Mouse (Mus musculus) stomach, embryonic 14.5 days (tissue): ENCODE measurements around the gene Cit. TPM values are rescaled to one million over a fixed set of nuclear protein-coding genes. Genes with fewer than 3 reads are reported as not detected.
A peak's percentile ranks its signal among the peaks of the same experiment; 100 is the strongest.

Source experiments
- ATAC-seq: fragments of 200-750 bp; cut with Nextera tagmentation; 2 replicates; pipeline ENCODE4 v1.8.0; 2017; ENCODE audit warnings: low read depth, moderate TSS enrichment; ENCODE audit not compliant: insufficient number of reproducible peaks, insufficient read depth, low FRiP score
- H3K27ac ChIP-seq: fragments of 300-500 bp; sonication (generic); 2 replicates; pipeline ENCODE4 v1.5.1; 2014; ENCODE audit warnings: mild to moderate bottlenecking, low read length, moderate library complexity, mixed read lengths
- H3K27me3 ChIP-seq: fragments of 300-500 bp; sonication (generic); 2 replicates; pipeline ENCODE4 v1.6.1; 2014; ENCODE audit warnings: low read length, control low read depth, mixed read lengths; ENCODE audit not compliant: control insufficient read depth, insufficient read depth
- H3K36me3 ChIP-seq: fragments of 300-500 bp; sonication (generic); 2 replicates; pipeline ENCODE4 v1.6.1; 2014; ENCODE audit warnings: mild to moderate bottlenecking, control low read depth, low read length, moderate library complexity, mixed read lengths; ENCODE audit not compliant: control insufficient read depth, insufficient read depth
- H3K4me1 ChIP-seq: fragments of 300-500 bp; sonication (generic); 2 replicates; pipeline ENCODE4 v1.6.1; 2014; ENCODE audit warnings: low read length, control low read depth, mixed read lengths; ENCODE audit not compliant: control insufficient read depth, insufficient read depth
- H3K4me2 ChIP-seq: fragments of 300-500 bp; sonication (generic); replicated peaks from 2 replicates; pipeline ENCODE4 v1.6.1; 2014; ENCODE audit warnings: low read depth, low read length, control low read depth
- H3K4me3 ChIP-seq: fragments of 300-500 bp; sonication (generic); 2 replicates; pipeline ENCODE4 v1.5.1; 2014; ENCODE audit warnings: low read depth, low read length, control low read depth
- H3K9ac ChIP-seq: fragments of 300-500 bp; sonication (generic); replicated peaks from 2 replicates; pipeline ENCODE4 v1.6.1; 2014; ENCODE audit warnings: low read depth, mild to moderate bottlenecking, control low read depth, low read length, moderate library complexity, mixed read lengths
- H3K9me3 ChIP-seq: fragments of 300-500 bp; sonication (generic); 2 replicates; pipeline ENCODE4 v1.6.1; 2016; ENCODE audit warnings: low read depth, low read length, control low read depth; ENCODE audit not compliant: control insufficient read depth
- WGBS: fragments of 180-500 bp; shearing (Covaris S2); extraction: QIAGEN DNeasy Blood & Tissue Kit; methylation state at CpG from one replicate; pipeline ENCODE4 v1.1.7; 2014; 5-methylcytosine and 5-hydroxymethylcytosine counted together
- polyA plus RNA-seq: library from polyadenylated mRNA; unstranded; fragments of >200 nt; fragmentation: Nextera tagmentation; extraction: Ambion mirVana; gene quantifications from 2 replicates; pipeline ENCODE4 v1.2.1, GENCODE M21; 2014

Gene Cit
- polyA plus RNA-seq, 1 experiment from 2014 or later: 29.7 TPM

DNA sequence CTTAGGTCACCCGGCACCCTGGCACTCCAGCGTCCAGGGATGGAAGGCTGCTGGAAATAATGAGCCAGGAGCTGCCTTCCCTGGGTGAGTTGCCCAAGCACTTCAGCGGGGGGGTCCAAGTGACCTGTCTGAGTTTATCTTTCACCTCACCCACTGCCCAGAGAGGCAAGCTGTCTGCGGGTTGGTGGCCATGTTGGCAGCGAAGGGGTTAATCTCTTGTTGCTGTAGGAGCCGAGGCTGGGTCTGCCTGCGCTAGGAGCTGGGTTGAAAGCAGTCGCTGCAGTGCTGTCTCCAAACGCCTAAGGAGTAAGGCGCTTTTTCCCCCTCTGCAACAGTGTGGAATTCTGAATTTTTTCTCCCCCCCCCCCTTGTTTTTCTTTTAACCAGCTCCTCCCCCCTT, 63.2 kb downstream of the Cit start:
- ATAC-seq: no peak
- Histone ChIP-seq H3K36me3 (no peaks in the 10 kb centered on the region), H3K4me2 (peak overlapping the region; percentile 64), H3K27ac (no peak overlapping the region), H3K9ac (no peak overlapping the region), H3K4me3 (no peak overlapping the region), H3K9me3 (no peaks in the 10 kb centered on the region), H3K27me3 (no peaks in the 10 kb centered on the region), H3K4me1 (peaks cover 14% of the 10 kb centered on the region)
- WGBS: 16% methylated on average over 10 of the region's 10 CpGs

DNA sequence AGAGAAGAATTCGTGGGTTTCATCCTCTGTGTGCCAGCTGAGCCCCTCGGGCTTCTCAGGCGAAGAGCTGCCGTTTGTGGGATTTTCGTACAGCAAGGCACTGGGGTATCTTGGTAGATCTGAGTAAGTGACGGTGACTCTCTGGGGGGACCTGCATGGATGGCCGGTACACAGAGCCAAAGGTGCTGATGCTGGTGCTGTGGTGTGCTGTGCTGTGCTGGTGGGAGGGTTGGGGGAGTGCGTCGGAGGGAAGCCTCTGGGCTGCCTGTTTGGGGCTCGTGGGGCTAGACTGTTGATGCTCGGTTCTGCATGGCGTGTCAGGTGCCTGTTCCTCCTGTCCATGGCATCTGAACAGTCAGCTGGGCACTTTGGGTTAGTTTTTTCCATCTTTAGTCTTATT, 63.6 kb downstream of the Cit start:
- no peak overlapping the region for H3K27ac ChIP-seq
- WGBS: 54% methylated on average over 12 of the region's 12 CpGs
- H3K9me3 ChIP-seq: no peaks in the 10 kb centered on the region
- no peak overlapping the region for H3K4me3 ChIP-seq
- H3K4me1 ChIP-seq: peaks cover 14% of the 10 kb centered on the region
- H3K27me3 ChIP-seq: no peaks in the 10 kb centered on the region
- no peak overlapping the region for H3K4me2 ChIP-seq
- H3K36me3 ChIP-seq: no peaks in the 10 kb centered on the region
- ATAC-seq: no peak
- no peak overlapping the region for H3K9ac ChIP-seq

GRCm38 (mm10) chr5:115909106-115909505, 64.0 kb downstream of the Cit start:
- H3K27ac ChIP-seq: no peak overlapping the region
- H3K4me1 ChIP-seq: peaks cover 14% of the 10 kb centered on the region
- no peaks in the 10 kb centered on the region for H3K27me3 ChIP-seq
- WGBS: 50% methylated on average over 11 of the region's 11 CpGs
- H3K4me3 ChIP-seq: no peak overlapping the region
- ATAC-seq: no peak
- no peaks in the 10 kb centered on the region for H3K36me3 ChIP-seq
- no peaks in the 10 kb centered on the region for H3K9me3 ChIP-seq
- H3K4me2 ChIP-seq: no peak overlapping the region
- no peak overlapping the region for H3K9ac ChIP-seq

GRCm38 (mm10) chr5:115910491-115910890, 65.4 kb downstream of the Cit start:
- no peak for ATAC-seq
- Histone ChIP-seq H3K27me3 (no peaks in the 10 kb centered on the region), H3K36me3 (no peaks in the 10 kb centered on the region), H3K27ac (no peak overlapping the region), H3K4me3 (no peak overlapping the region), H3K9me3 (no peaks in the 10 kb centered on the region), H3K4me2 (no peak overlapping the region), H3K9ac (no peak overlapping the region), H3K4me1 (peaks cover 14% of the 10 kb centered on the region)
- WGBS: 32% methylated on average over 11 of the region's 11 CpGs

DNA sequence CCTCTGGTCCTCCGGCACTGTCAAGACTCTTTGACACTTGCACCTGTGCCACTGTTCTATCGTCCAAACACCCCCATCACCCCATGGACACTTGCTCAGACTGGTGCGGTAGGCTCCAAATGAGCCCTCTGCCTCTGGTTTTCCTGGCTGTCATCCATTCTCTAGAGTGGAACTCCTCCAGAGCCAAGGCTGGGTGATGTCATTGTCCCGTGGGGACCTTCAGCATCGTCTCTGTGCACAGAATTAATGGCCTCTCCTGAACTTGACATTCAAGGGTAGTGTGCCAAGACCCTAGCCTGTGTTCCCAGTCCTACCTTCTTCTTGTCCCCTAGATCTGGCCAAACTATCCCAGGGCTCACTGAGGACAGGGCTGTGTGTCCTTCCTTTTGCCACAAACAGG, 70.4 kb downstream of the Cit start:
- H3K36me3 ChIP-seq: no peaks in the 10 kb centered on the region
- H3K27ac ChIP-seq: no peak overlapping the region
- no peaks in the 10 kb centered on the region for H3K9me3 ChIP-seq
- 89% methylated on average over 5 of the region's 5 CpGs for WGBS
- ATAC-seq: no peak
- no peaks in the 10 kb centered on the region for H3K27me3 ChIP-seq
- H3K4me3 ChIP-seq: no peak overlapping the region
- no peak overlapping the region for H3K4me2 ChIP-seq
- no peaks in the 10 kb centered on the region for H3K4me1 ChIP-seq
- no peak overlapping the region for H3K9ac ChIP-seq

DNA sequence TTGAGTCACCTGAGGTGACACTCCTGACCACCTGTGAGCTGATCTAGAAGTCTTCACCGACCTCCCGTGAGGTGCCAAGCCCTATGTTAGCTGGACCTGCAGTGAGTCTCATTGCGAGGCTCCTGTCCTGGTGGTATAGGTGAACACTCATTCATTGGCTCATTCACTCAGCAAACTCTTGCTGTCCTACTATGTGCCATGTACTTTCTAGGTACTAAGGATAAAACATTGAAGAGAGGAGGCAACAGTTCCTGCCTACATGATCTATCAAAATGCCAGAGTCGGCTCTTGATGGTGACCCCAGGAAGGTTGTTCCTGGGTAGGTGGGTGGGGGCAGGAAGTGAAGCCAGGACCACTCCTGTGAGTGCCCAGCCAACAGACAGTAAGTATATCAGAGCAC, 72.9 kb downstream of the Cit start:
- 90% methylated on average over 4 of the region's 4 CpGs for WGBS
- H3K27ac ChIP-seq: no peak overlapping the region

DNA sequence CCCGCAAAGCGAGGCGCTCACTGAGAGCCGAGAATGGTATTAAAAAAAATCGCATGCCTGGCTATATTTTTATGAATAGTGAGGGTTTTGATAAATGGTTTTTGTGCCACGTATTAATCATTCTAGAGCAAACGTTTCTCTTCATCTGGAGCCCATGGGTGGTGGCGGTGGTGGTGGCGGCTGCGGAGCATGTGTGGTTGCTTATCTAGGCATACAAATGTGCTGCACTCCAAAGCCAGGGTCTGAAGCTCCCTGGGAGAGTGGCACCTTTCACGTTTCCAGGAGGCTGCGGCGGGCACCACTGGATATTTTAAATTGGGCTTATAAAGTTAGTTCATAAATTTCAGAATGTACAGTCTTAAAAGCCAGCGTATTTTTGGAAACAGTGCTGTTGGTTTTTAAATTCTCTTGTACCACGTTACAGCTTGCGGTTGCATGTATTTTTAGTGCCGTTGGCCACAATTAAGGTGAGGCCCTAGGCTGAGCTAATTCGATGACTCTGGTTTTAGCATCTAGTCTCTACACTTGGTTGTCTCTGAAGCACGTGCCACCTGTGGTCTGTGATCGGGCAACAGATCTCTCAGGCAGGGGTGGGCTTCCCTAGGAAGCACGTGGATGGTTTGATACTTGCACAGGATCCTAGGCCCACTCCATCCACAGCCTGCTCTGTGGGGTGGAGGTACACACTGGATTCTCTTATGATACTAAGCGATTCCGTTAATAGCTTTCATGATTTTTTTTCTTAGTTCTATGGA, 73.7 kb downstream of the Cit start:
- no peak for ATAC-seq
- Histone ChIP-seq H3K4me3 (no peak overlapping the region), H3K27ac (no peak overlapping the region), H3K4me2 (no peak overlapping the region), H3K36me3 (no peaks in the 10 kb centered on the region), H3K27me3 (no peaks in the 10 kb centered on the region), H3K9ac (no peak overlapping the region), H3K9me3 (no peaks in the 10 kb centered on the region), H3K4me1 (no peaks in the 10 kb centered on the region)
- WGBS: 86% methylated on average over 23 of the region's 23 CpGs

More for the DNA sequence above, 72.9 kb downstream of the Cit start:
- Histone ChIP-seq H3K27me3 (no peaks in the 10 kb centered on the region), H3K9me3 (no peaks in the 10 kb centered on the region), H3K4me3 (no peak overlapping the region), H3K36me3 (no peaks in the 10 kb centered on the region), H3K4me2 (no peak overlapping the region), H3K4me1 (no peaks in the 10 kb centered on the region), H3K9ac (no peak overlapping the region)
- ATAC-seq: no peak

DNA sequence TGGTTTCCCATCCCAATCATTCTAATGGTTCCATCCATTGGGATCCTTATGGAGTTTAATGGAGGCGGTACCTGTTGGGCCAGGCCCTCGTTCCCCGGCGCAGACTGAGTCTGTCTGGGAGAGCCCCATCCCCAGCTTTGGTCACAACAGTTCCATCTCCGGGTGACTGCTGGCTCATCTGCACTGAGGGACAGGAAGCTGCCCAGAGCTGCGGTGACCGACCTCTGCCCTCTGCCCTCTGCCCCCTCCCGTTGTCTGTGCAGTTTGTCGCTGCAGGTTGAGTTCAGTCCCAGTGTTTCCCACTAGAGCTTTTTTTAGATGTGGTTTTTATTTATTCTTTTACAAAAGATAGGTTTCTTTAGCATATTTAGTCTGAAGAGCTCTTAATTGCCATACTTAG, 76.9 kb downstream of the Cit start:
- Histone ChIP-seq H3K4me1 (no peaks in the 10 kb centered on the region), H3K9ac (no peak overlapping the region), H3K9me3 (no peaks in the 10 kb centered on the region), H3K36me3 (peaks cover 5% of the 10 kb centered on the region; the same call in 1 of the 2 replicates), H3K27ac (no peak overlapping the region), H3K4me3 (no peak overlapping the region), H3K4me2 (no peak overlapping the region), H3K27me3 (no peaks in the 10 kb centered on the region)
- no peak for ATAC-seq
- WGBS: 62% methylated on average over 9 of the region's 9 CpGs

DNA sequence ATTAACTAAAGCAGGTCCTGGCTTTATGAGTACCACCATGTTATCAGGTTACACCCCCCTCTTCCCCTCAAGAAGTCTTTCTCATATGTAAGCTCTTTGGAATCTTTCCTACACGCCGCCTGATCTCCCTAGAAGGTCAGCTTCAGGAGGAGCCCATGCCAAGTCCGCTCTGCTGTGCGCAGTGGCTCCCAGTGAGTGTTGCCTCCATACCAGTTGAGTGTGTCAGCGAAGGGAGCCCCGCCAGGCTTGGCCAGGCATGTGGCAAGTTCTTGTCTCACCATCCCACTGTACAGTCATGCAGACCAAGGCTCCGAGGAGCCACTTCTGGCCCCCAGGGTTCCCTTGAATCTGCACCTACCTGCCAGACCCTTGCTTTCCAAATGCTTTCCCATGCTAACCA, 79.9 kb downstream of the Cit start:
- Histone ChIP-seq H3K4me2 (no peak overlapping the region), H3K36me3 (peaks cover 6% of the 10 kb centered on the region), H3K4me1 (no peaks in the 10 kb centered on the region), H3K27ac (no peak overlapping the region), H3K9ac (no peak overlapping the region), H3K4me3 (no peak overlapping the region), H3K27me3 (no peaks in the 10 kb centered on the region), H3K9me3 (no peaks in the 10 kb centered on the region)
- WGBS: 89% methylated on average over 7 of the region's 7 CpGs
- ATAC-seq: no peak
